Mouse (Mus musculus) gastrocnemius, adult 18-20 months (tissue): ENCODE measurements at regions not wholly inside any gene's neighbourhood (a gene's known extent, or its start where the extent isn't known, plus 50 kb on each side); places are given as distances from the start of the nearest gene placed in this dataset.
"Not testable (repeated sequence)": the region's sequence is repeated elsewhere in the genome, so short reads cannot be mapped to it uniquely, and the experiment has no call there.

Experiments
- DNase-seq: peaks from one replicate; pipeline ENCODE4 v3.0.0; 2021; ENCODE audit warnings: low spot score

GRCm38 (mm10) chr2:109402556-109402955 is 122.0 kb upstream of the Mettl15 start:
- DNase-seq: no peak

- DNase-seq: no peak
These were observed 123.7 kb upstream of the Mettl15 start for GRCm38 (mm10) chr2:109404262-109404661.

- DNase-seq: peak; percentile 28
These were observed 126.1 kb upstream of the Mettl15 start for GRCm38 (mm10) chr2:109406591-109407079.

GRCm38 (mm10) chr2:109420098-109420497 is 139.6 kb upstream of the Mettl15 start:
- no peak for DNase-seq

- no peak for DNase-seq
These were observed 150.6 kb upstream of the Mettl15 start for GRCm38 (mm10) chr2:109431183-109431582.

GRCm38 (mm10) chr2:109442551-109443120 is 162.1 kb upstream of the Mettl15 start:
- no peak for DNase-seq

- DNase-seq: no peak
These were observed 163.0 kb upstream of the Mettl15 start for GRCm38 (mm10) chr2:109443521-109444066.

- DNase-seq: not testable (repeated sequence)
These were observed 181.7 kb upstream of the Mettl15 start for GRCm38 (mm10) chr2:109462246-109462645.

- DNase-seq: no peak
These were observed 190.2 kb upstream of the Bdnf start for GRCm38 (mm10) chr2:109484306-109484705.

GRCm38 (mm10) chr2:109487591-109487990 is 186.9 kb upstream of the Bdnf start:
- no peak for DNase-seq

GRCm38 (mm10) chr2:109502186-109502585 is 172.3 kb upstream of the Bdnf start:
- DNase-seq: no peak

GRCm38 (mm10) chr2:109504906-109505305 is 169.6 kb upstream of the Bdnf start:
- DNase-seq: peak; percentile 11

GRCm38 (mm10) chr2:109510070-109510979 is 164.2 kb upstream of the Bdnf start:
- no peak for DNase-seq

- no peak for DNase-seq
These were observed 163.4 kb upstream of the Bdnf start for GRCm38 (mm10) chr2:109511142-109511541.

- DNase-seq: no peak
These were observed 155.2 kb upstream of the Bdnf start for GRCm38 (mm10) chr2:109519261-109519660.

- DNase-seq: no peak
These were observed 154.0 kb upstream of the Bdnf start for GRCm38 (mm10) chr2:109520471-109520870.

GRCm38 (mm10) chr2:109539519-109539918 is 135.0 kb upstream of the Bdnf start:
- no peak for DNase-seq

GRCm38 (mm10) chr2:109546486-109547115 is 127.9 kb upstream of the Bdnf start:
- no peak for DNase-seq

GRCm38 (mm10) chr2:109554644-109555043 is 119.9 kb upstream of the Bdnf start:
- no peak for DNase-seq

- no peak for DNase-seq
These were observed 115.1 kb upstream of the Bdnf start for GRCm38 (mm10) chr2:109559088-109560030.

GRCm38 (mm10) chr2:109562996-109563395 is 111.5 kb upstream of the Bdnf start:
- DNase-seq: no peak
